Mouse (Mus musculus): ENCODE results near the gene Ptpn14. TPM values are rescaled to one million over a fixed set of nuclear protein-coding genes. Genes with fewer than 3 reads are reported as not detected.

Gene Ptpn14
- total RNA-seq, 2 experiments from 2014 or later, result 11.2 to 11.9 TPM

DNA sequence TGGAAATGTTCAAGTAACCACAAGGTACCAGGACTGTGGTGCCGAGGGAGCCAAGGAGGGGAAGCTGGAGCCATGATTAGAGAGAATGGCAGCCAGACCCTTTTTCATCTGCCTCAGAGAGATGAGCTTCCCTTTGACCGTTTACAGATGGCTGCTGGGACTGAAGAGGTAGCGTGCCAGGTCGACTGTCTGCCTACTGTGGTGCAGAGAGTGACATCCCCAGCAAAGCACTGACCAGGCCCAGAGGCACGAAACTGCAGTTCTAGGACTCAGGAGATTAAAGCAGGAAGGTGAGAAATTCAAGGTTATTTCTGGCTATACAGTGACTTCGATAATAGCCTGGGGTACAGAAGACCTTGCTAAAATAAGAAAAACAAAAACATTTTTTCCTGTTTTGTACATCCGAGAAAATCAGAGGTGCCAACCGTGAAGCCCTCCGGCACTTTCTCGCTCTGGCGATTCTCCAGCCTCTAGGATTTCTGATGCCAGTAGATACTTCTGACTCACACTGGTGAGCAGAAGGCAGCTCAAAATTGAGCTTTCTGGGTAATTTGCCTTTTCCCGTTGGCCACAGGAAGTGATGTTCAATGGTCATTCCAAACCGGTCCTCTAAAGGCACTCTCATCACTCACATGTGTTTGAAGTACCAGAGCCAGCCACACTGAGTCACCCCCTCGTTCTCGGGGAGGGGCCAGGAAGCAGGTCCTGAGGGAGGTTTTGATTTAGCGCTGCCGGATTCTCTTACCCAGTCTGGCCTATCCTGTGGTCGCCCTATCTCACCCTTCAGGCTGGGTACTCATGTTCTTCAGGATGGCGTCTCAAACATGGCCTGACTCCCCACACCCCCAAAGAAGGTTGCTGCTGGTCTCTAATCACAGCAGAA, 11.9 kb upstream of the Ptpn14 start:
- peak in 1 of 2 experiments; percentile 35 for DNase-seq (ENCODE audit: low spot score in 2 of 2)

- no peak for DNase-seq (ENCODE audit: low spot score in 2 of 2)
Observed at GRCm38 (mm10) chr1:189717546-189717945, 10.5 kb upstream of the Ptpn14 start.

- DNase-seq (ENCODE audit: low spot score in 2 of 2), result no peak
Observed at GRCm38 (mm10) chr1:189718600-189718999, 9.5 kb upstream of the Ptpn14 start.

DNA sequence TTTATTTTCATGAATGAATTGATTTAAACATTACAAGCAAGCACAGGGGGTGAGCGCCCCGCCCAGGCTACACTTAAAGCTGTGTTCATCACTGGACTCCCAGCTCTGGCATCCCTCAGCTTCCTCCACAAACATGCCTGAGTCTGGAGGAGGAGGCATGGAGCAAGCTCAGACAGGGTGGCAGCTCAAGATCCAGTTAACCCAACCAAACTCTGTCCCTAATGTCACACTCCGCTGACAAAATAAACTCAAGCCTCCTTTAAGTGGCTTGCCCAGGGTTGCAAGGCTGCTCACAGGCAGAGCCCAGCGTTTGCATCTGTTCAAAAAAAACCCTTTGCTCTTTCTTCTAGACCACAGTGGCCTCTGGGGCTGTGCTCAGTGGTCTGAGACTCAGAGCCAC, 1.9 kb upstream of the Ptpn14 start:
- no peak for DNase-seq (ENCODE audit: low spot score in 2 of 2)

DNA sequence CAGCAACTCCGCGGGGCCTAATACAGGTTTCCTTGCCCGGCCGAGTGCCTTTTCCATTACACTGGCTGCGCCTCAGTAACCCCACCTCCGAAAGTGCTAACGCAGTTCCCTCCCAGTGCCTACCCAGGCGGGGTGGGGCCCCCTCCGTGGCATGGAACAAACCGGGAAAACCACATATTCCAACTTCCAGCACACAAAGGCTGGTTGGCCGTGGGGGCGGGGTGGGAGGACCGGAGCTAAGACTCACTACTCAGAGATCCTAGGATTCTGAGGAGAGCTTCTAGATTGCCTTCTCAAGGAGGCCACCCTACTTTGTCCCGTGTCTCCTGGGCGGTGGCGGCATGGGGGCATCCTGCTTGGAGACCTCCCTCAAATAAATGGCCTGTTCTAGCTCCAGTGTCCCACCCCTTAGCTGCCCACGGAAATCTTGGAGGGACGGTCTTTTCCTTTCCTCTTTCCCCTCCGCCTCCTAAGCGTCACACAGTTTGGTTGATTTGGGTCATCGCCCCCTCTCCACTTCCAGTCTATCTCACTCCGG, 653 bp upstream of the Ptpn14 start:
- no peak for DNase-seq (ENCODE audit: low spot score in 2 of 2)

GRCm38 (mm10) chr1:189728784-189729115, 682 bp downstream of the Ptpn14 start:
- DNase-seq (ENCODE audit: low spot score in 2 of 2), result no peak

DNA sequence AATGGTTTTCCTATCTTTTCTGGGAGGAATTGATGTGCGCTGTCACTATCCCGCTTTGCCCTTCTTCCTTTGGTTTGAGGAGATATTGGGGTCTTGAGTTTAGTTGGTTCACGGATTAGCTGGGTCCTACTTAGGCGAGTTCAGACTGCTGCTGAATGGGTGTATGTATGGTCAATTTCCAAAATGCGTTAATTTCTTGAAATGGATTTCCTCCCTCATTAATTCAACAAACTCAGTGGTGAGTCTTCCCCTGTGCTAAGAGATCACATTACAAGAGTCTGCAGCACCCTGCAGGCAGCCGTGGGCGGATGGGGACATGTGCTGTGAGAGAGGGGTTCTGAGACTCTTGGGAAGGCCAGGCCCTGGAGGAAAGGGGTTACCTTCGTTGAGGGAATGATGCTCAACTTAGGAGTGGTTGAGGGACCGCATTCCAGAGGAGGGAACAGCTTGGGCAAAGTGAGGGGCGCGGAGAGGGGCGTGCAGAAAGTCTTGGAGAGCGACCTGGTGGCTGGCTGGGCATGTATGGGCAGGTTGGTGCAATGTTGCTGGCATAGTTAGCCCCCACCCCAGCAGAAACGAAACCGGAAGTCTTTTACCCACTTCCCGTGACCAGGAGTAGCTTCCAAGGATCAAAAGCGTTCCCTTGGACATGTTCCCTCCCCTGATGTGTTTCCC, 1.2 kb downstream of the Ptpn14 start:
- DNase-seq (ENCODE audit: low spot score in 2 of 2), result no peak

DNA sequence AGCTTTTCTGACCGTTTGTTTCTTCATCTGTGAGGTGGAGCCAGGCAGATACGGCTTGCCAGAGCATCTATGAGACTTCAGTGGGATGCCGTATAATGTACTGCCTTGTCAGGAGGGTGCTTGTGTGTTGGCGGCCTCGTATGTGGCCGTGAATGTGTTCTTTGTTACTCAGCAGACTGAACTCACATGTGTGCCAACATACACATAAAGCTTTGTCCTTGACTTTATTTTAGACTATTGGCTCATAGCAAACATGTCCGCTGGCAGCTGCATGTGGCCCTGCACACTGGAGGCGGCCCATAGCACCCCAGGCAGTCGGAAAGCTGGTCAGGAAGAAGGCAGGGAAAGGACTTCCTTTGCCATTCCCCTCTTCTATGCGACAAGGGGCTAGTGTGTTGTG, 3.6 kb downstream of the Ptpn14 start:
- no peak for DNase-seq (ENCODE audit: low spot score in 2 of 2)

GRCm38 (mm10) chr1:189732156-189732555, 4.1 kb downstream of the Ptpn14 start:
- DNase-seq (ENCODE audit: low spot score in 2 of 2), result no peak

- DNase-seq (ENCODE audit: low spot score in 2 of 2), result no peak
Observed at GRCm38 (mm10) chr1:189740075-189740474, 12.0 kb downstream of the Ptpn14 start.

- no peak for DNase-seq (ENCODE audit: low spot score in 2 of 2)
Observed at GRCm38 (mm10) chr1:189742041-189742440, 14.0 kb downstream of the Ptpn14 start.

- no peak for DNase-seq (ENCODE audit: low spot score in 2 of 2)
Observed at GRCm38 (mm10) chr1:189743136-189743535, 15.1 kb downstream of the Ptpn14 start.

DNA sequence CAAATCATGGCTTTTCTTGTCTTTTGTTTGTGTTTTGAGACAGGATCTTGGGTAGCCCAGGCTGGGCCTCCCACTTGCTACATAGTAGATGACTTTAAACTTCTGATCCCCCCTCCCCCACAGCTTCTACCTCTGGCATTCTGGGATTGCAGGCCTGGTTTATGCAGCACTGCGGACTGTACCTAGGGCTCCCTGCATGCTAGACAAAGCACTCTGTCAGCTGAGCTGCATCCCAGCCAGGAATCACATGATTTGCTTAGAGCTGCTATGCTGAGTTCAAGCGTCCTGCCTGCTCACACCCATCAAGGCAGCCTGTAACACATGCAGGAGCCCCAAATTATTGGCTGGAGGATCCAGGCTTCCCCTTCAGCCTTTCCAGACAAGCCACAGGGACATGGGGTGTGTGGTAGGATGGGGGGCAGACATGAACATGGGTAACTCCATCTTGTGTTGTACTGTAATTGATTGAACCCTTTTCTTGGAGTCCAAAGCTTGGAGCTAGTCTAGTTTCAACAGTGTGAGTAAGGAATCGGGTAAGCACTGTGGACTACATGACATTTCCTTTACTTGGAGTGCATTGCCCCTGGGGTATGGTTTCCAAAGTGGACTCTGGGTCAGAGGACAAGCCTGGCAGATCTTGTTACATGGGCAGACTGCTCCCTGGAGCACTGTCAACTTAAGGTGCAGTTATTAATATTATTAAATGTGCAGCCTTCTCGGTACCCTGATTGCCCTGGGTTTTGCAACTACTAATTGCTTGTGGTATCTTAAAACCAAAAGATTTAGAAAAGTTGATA, 17.0 kb downstream of the Ptpn14 start:
- DNase-seq (ENCODE audit: low spot score in 2 of 2), result no peak

- no peak for DNase-seq (ENCODE audit: low spot score in 2 of 2)
Observed at GRCm38 (mm10) chr1:189746520-189746919, 18.5 kb downstream of the Ptpn14 start.

DNA sequence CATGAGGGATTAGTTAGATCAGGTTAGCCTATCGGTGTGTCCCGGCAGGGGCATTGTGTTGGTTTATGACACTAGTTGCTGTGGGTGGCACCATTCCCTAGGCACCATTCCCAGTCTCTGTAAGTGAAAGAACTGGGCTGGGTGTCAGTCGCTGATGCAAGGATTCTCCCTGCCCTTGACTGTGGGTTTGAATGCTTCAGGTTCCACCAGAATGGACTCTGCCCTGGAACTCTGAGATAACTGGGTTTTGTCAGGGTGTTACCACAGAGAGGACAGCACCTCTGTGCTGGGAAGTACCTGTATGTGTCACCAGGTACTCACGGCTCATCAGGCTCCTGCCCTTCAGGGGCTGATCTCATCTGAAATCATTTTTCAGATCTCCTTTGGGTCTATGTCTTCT, 21.7 kb downstream of the Ptpn14 start:
- DNase-seq (ENCODE audit: low spot score in 2 of 2), result no peak

- DNase-seq (ENCODE audit: low spot score in 2 of 2), result no peak
Observed at GRCm38 (mm10) chr1:189750233-189750632, 22.2 kb downstream of the Ptpn14 start.

- DNase-seq (ENCODE audit: low spot score in 2 of 2), result no peak
Observed at GRCm38 (mm10) chr1:189752245-189752644, 24.2 kb downstream of the Ptpn14 start.

DNA sequence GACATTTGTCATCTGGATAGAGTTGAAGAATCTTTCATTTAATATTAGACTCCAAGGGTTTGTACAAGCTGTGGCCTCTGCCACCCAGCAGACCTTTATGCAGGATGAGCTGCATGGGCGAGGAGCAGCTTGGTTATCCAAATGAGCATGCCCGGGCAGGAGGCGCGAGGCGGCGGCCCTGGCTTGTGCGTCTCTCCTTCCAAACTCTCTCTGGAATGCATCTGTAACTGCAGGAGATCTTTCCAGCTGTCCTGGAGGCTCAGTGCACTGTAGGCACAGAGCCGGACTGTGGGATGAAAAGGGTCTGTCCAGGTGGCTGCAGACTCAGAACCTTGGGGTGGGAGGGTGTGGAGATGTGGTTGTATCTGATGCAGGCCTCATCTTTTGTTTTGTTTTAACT, 27.0 kb downstream of the Ptpn14 start:
- no peak for DNase-seq (ENCODE audit: low spot score in 2 of 2)

GRCm38 (mm10) chr1:189756306-189757053, 28.4 kb downstream of the Ptpn14 start:
- peak; percentile 42 to 61 for DNase-seq (ENCODE audit: low spot score in 2 of 2)

DNA sequence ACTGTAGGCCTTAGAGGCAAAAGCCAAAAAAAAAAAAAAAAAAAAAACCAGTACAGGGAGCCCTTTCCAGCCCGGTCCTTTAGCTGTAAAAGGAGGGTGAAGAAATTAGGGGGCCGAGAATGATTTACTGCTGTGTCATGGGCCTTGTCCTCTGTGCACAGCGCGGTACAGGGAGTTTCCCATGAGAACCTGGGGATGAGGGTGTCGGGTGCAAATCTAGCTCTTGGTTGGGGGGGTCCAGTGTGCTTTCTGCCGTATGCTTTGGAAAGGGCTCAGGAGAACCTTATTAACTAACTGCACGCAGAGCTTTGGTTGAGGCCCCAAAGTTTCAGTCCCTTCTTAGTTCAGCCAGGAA, 29.0 kb downstream of the Ptpn14 start:
- no peak for DNase-seq (ENCODE audit: low spot score in 2 of 2)

- peak in 1 of 2 experiments; percentile 14 for DNase-seq (ENCODE audit: low spot score in 2 of 2)
Observed at GRCm38 (mm10) chr1:189761581-189762021, 33.5 kb downstream of the Ptpn14 start.
